Mouse (Mus musculus): ENCODE data around the gene Fat3. TPM values are rescaled to one million over a fixed set of nuclear protein-coding genes. Genes with fewer than 3 reads are reported as not detected.

The Fat3 gene
- polyA plus RNA-seq, 1 experiment from 2014 or later = 1.2 TPM

GRCm38 (mm10) chr9:16029066-16029465 lies 472.0 kb downstream of the Fat3 start:
- Histone ChIP-seq H3K4me3 (replicated peaks) (no peak overlapping the region), H3K36me3 (no peaks in the 10 kb centered on the region), H3K4me1 (no peaks in the 10 kb centered on the region), H3K27me3 (replicated peaks) (no peaks in the 10 kb centered on the region), H3K4me2 (no peak overlapping the region), H3K9me3 (no peaks in the 10 kb centered on the region), H3K9ac (no peak overlapping the region), H3K27ac (no peak overlapping the region)
- 74% methylated on average over 4 of the region's 4 CpGs for WGBS
- no peak for ATAC-seq (ENCODE audit: insufficient read depth, low FRiP score, low read depth)

GRCm38 (mm10) chr9:16028394-16028911 lies 472.6 kb downstream of the Fat3 start:
- 57% methylated on average over 4 of the region's 4 CpGs for WGBS
- no peak for ATAC-seq (ENCODE audit: insufficient read depth, low FRiP score, low read depth)
- Histone ChIP-seq H3K4me2 (no peak overlapping the region), H3K27me3 (replicated peaks) (no peaks in the 10 kb centered on the region), H3K9me3 (no peaks in the 10 kb centered on the region), H3K4me3 (replicated peaks) (no peak overlapping the region), H3K36me3 (no peaks in the 10 kb centered on the region), H3K9ac (no peak overlapping the region), H3K4me1 (no peaks in the 10 kb centered on the region), H3K27ac (no peak overlapping the region)

GRCm38 (mm10) chr9:16026054-16026453 lies 475.0 kb downstream of the Fat3 start:
- H3K9me3 ChIP-seq = no peaks in the 10 kb centered on the region
- no peak overlapping the region for H3K27ac ChIP-seq
- ATAC-seq (ENCODE audit: insufficient read depth, low FRiP score, low read depth) = no peak
- no peaks in the 10 kb centered on the region for H3K36me3 ChIP-seq
- no peak overlapping the region for H3K4me3 ChIP-seq (replicated peaks)
- H3K27me3 ChIP-seq (replicated peaks) = no peaks in the 10 kb centered on the region
- 55% methylated on average over 4 of the region's 4 CpGs for WGBS
- no peaks in the 10 kb centered on the region for H3K4me1 ChIP-seq
- H3K4me2 ChIP-seq = no peak overlapping the region
- H3K9ac ChIP-seq = no peak overlapping the region

GRCm38 (mm10) chr9:16024706-16025105 lies 476.4 kb downstream of the Fat3 start:
- Histone ChIP-seq H3K4me1 (no peaks in the 10 kb centered on the region), H3K9me3 (no peaks in the 10 kb centered on the region), H3K27ac (no peak overlapping the region), H3K4me3 (replicated peaks) (no peak overlapping the region), H3K27me3 (replicated peaks) (no peaks in the 10 kb centered on the region), H3K36me3 (no peaks in the 10 kb centered on the region), H3K4me2 (no peak overlapping the region), H3K9ac (no peak overlapping the region)
- no peak for ATAC-seq (ENCODE audit: insufficient read depth, low FRiP score, low read depth)
- 90% methylated on average over 7 of the region's 7 CpGs for WGBS

- ATAC-seq (ENCODE audit: insufficient read depth, low FRiP score, low read depth) = no peak
- Histone ChIP-seq H3K4me1 (no peaks in the 10 kb centered on the region), H3K9ac (no peak overlapping the region), H3K36me3 (no peaks in the 10 kb centered on the region), H3K27me3 (replicated peaks) (no peaks in the 10 kb centered on the region), H3K4me3 (replicated peaks) (no peak overlapping the region), H3K4me2 (no peak overlapping the region), H3K27ac (no peak overlapping the region), H3K9me3 (no peaks in the 10 kb centered on the region)
- 65% methylated on average over 2 of the region's 2 CpGs for WGBS
These were observed 487.0 kb downstream of the Fat3 start for GRCm38 (mm10) chr9:16014115-16014514.

- Histone ChIP-seq H3K4me1 (no peaks in the 10 kb centered on the region), H3K4me3 (replicated peaks) (no peak overlapping the region), H3K9ac (no peak overlapping the region), H3K4me2 (no peak overlapping the region), H3K36me3 (no peaks in the 10 kb centered on the region), H3K9me3 (no peaks in the 10 kb centered on the region), H3K27me3 (replicated peaks) (no peaks in the 10 kb centered on the region), H3K27ac (no peak overlapping the region)
- 87% methylated on average over 3 of the region's 3 CpGs for WGBS
- no peak for ATAC-seq (ENCODE audit: insufficient read depth, low FRiP score, low read depth)
These were observed 489.7 kb downstream of the Fat3 start for GRCm38 (mm10) chr9:16011382-16011781.

- Histone ChIP-seq H3K4me2 (no peak overlapping the region), H3K27ac (no peak overlapping the region), H3K9me3 (no peaks in the 10 kb centered on the region), H3K27me3 (replicated peaks) (no peaks in the 10 kb centered on the region), H3K9ac (no peak overlapping the region), H3K36me3 (no peaks in the 10 kb centered on the region), H3K4me3 (replicated peaks) (no peak overlapping the region), H3K4me1 (no peaks in the 10 kb centered on the region)
- 88% methylated on average over 5 of the region's 5 CpGs for WGBS
- ATAC-seq (ENCODE audit: insufficient read depth, low FRiP score, low read depth) = no peak
These were observed 493.6 kb downstream of the Fat3 start for GRCm38 (mm10) chr9:16007516-16007915.

GRCm38 (mm10) chr9:16002991-16003390 lies 498.1 kb downstream of the Fat3 start:
- Histone ChIP-seq H3K27ac (no peak overlapping the region), H3K27me3 (replicated peaks) (no peaks in the 10 kb centered on the region), H3K36me3 (no peaks in the 10 kb centered on the region), H3K4me1 (no peaks in the 10 kb centered on the region), H3K9me3 (no peaks in the 10 kb centered on the region), H3K9ac (no peak overlapping the region), H3K4me2 (no peak overlapping the region), H3K4me3 (replicated peaks) (no peak overlapping the region)
- 72% methylated on average over 1 of the region's 1 CpGs for WGBS
- no peak for ATAC-seq (ENCODE audit: insufficient read depth, low FRiP score, low read depth)

GRCm38 (mm10) chr9:15994762-15995161 lies 506.3 kb downstream of the Fat3 start:
- Histone ChIP-seq H3K9ac (no peak overlapping the region), H3K27ac (no peak overlapping the region), H3K36me3 (no peaks in the 10 kb centered on the region), H3K4me1 (no peaks in the 10 kb centered on the region), H3K9me3 (no peaks in the 10 kb centered on the region), H3K4me2 (no peak overlapping the region), H3K4me3 (replicated peaks) (no peak overlapping the region), H3K27me3 (replicated peaks) (no peaks in the 10 kb centered on the region)
- no peak for ATAC-seq (ENCODE audit: insufficient read depth, low FRiP score, low read depth)
- WGBS = 78% methylated on average over 7 of the region's 7 CpGs

- Histone ChIP-seq H3K4me3 (replicated peaks) (no peak overlapping the region), H3K36me3 (no peaks in the 10 kb centered on the region), H3K4me2 (no peak overlapping the region), H3K27ac (no peak overlapping the region), H3K4me1 (no peaks in the 10 kb centered on the region), H3K9me3 (no peaks in the 10 kb centered on the region), H3K9ac (no peak overlapping the region), H3K27me3 (replicated peaks) (no peaks in the 10 kb centered on the region)
- WGBS = 72% methylated on average over 4 of the region's 4 CpGs
- ATAC-seq (ENCODE audit: insufficient read depth, low FRiP score, low read depth) = no peak
These were observed 506.9 kb downstream of the Fat3 start for GRCm38 (mm10) chr9:15994177-15994576.

GRCm38 (mm10) chr9:15992158-15992846 lies 508.8 kb downstream of the Fat3 start:
- WGBS = 71% methylated on average over 7 of the region's 7 CpGs
- ATAC-seq (ENCODE audit: insufficient read depth, low FRiP score, low read depth) = no peak
- no peak overlapping the region for H3K27ac ChIP-seq

GRCm38 (mm10) chr9:15978317-15978716 lies 522.8 kb downstream of the Fat3 start:
- H3K27me3 ChIP-seq (replicated peaks) = no peaks in the 10 kb centered on the region
- WGBS = 84% methylated on average over 14 of the region's 14 CpGs
- H3K4me1 ChIP-seq = 0 out of 2 replicates have a peak, but pooled peaks cover 4% of the 10 kb centered on the region
- no peak overlapping the region for H3K27ac ChIP-seq
- no peaks in the 10 kb centered on the region for H3K36me3 ChIP-seq
- H3K9ac ChIP-seq = no peak overlapping the region
- H3K4me3 ChIP-seq (replicated peaks) = no peak overlapping the region
- no peak overlapping the region for H3K4me2 ChIP-seq
- no peaks in the 10 kb centered on the region for H3K9me3 ChIP-seq
- ATAC-seq (ENCODE audit: insufficient read depth, low FRiP score, low read depth) = no peak

More at GRCm38 (mm10) chr9:15992158-15992846, 508.8 kb downstream of the Fat3 start:
- H3K9me3 ChIP-seq = no peaks in the 10 kb centered on the region
- no peaks in the 10 kb centered on the region for H3K4me1 ChIP-seq
- no peaks in the 10 kb centered on the region for H3K27me3 ChIP-seq (replicated peaks)
- no peaks in the 10 kb centered on the region for H3K36me3 ChIP-seq
- no peak overlapping the region for H3K9ac ChIP-seq
- no peak overlapping the region for H3K4me3 ChIP-seq (replicated peaks)
- no peak overlapping the region for H3K4me2 ChIP-seq

All from stomach, embryonic 15.5 days (tissue).